ENCODE assay signal across 21 mouse cellular contexts in genomic region chr1:40659017-40659416, GRCm38 (mm10). TPM values are rescaled to one million over a fixed set of nuclear protein-coding genes. Genes with fewer than 3 reads are reported as not detected.
DNase-seq lines count a peak whose midpoint lies in the region; ATAC-seq and TF ChIP-seq lines count a peak whose summit lies in the region.
"Had no signal": no experiment of that assay in that cellular context is flagged by ENCODE, and none has a peak within 500 bp of the region (broad histone marks: within the 10 kb centered on the region; RNA-seq: fewer than 3 reads in every experiment).

No protein-coding gene starts in this region.

- H3K9me3 ChIP-seq in kidney, embryonic 15.5 days (replicated peaks) = no peaks in the 10 kb centered on the region
- no peaks in the 10 kb centered on the region for H3K9me3 ChIP-seq in embryonic facial prominence, embryonic 13.5 days
- H3K9me3 ChIP-seq in hindbrain, embryonic 10.5 days = no peaks in the 10 kb centered on the region; the same call in 1 of the 2 replicates
- H3K9me3 ChIP-seq: hindbrain, embryonic 13.5 days; midbrain, embryonic 13.5 days; neural tube, embryonic 15.5 days had no signal

- H3K4me2 ChIP-seq in kidney, embryonic 15.5 days = peak overlapping the region; percentile 49
- peak overlapping the region; percentile 26; the same call in 1 of the 2 replicates for H3K4me2 ChIP-seq in embryonic facial prominence, embryonic 13.5 days
- H3K4me2 ChIP-seq in myocyte (ENCODE audit: low read depth) = peak overlapping the region; percentile 69
- H3K4me2 ChIP-seq: hindbrain, embryonic 13.5 days; midbrain, embryonic 13.5 days; neural tube, embryonic 15.5 days had no signal

- no peak for TF ChIP-seq CTCF in C2C12 (IDR thresholded peaks at IDR 0.05; ENCODE audit: control insufficient read depth, insufficient read depth, insufficient read length)

- TF ChIP-seq POLR2A in myocyte (IDR thresholded peaks at IDR 0.05; ENCODE audit: insufficient read length, low read depth) = no peak

- H3ac ChIP-seq in C2C12 (ENCODE audit: control insufficient read depth, insufficient read length, low read depth) (peak overlapping the region; percentile 3), myocyte (ENCODE audit: control insufficient read depth, insufficient read length) (no peak overlapping the region)

- H3K79me2 ChIP-seq in C2C12 (ENCODE audit: control insufficient read depth, insufficient read depth) = no peaks in the 10 kb centered on the region
- no peaks in the 10 kb centered on the region for H3K79me2 ChIP-seq in myocyte (ENCODE audit: control insufficient read depth, insufficient read depth)

- no peak for DNase-seq in kidney, postnatal 14 days
- no peak for DNase-seq in hindbrain, embryonic 10.5 days (ENCODE audit: low spot score)
- DNase-seq in cerebellum, postnatal 25 days = no peak
- DNase-seq: adrenal gland, adult 8-10 months; cerebellum, adult 8-10 months; heart, adult 11 months; layer of hippocampus, postnatal 36 days; liver; lung, postnatal 14 days; thymus, postnatal 25 days had no signal

- no peaks in the 10 kb centered on the region for H3K79me3 ChIP-seq in C2C12 (ENCODE audit: low read depth)

- no peak overlapping the region for H3K9ac ChIP-seq in kidney, embryonic 15.5 days
- H3K9ac ChIP-seq in embryonic facial prominence, embryonic 13.5 days = no peak overlapping the region
- H3K9ac ChIP-seq: hindbrain, embryonic 13.5 days; midbrain, embryonic 13.5 days; neural tube, embryonic 15.5 days had no signal

- no peaks in the 10 kb centered on the region for H3K36me3 ChIP-seq in kidney, embryonic 15.5 days
- H3K36me3 ChIP-seq in C2C12 (ENCODE audit: control insufficient read depth, insufficient read depth) (no peaks in the 10 kb centered on the region), myocyte (ENCODE audit: control insufficient read depth, insufficient read depth) (no peaks in the 10 kb centered on the region)
- no peaks in the 10 kb centered on the region for H3K36me3 ChIP-seq in embryonic facial prominence, embryonic 13.5 days
- no peaks in the 10 kb centered on the region for H3K36me3 ChIP-seq in hindbrain, embryonic 10.5 days
- H3K36me3 ChIP-seq: hindbrain, embryonic 13.5 days; midbrain, embryonic 13.5 days; neural tube, embryonic 15.5 days had no signal

- no peak for ATAC-seq in kidney, embryonic 15.5 days (replicated peaks; ENCODE audit: low FRiP score)
- ATAC-seq in embryonic facial prominence, embryonic 13.5 days (ENCODE audit: insufficient number of reproducible peaks, insufficient read depth, low FRiP score, low TSS enrichment, low read depth) = no peak
- ATAC-seq: CD4-positive, CD25-positive, alpha-beta regulatory T cell, adult 4 months; inflammation-experienced regulatory T-cells, adult 6 months; midbrain, embryonic 13.5 days; Patski had no signal

- 0 out of 2 replicates have a peak overlapping the region, but pooled peaks have one; percentile 60 for H3K27ac ChIP-seq in kidney, embryonic 15.5 days
- no peak overlapping the region for H3K27ac ChIP-seq in embryonic facial prominence, embryonic 13.5 days
- H3K27ac ChIP-seq in hindbrain, embryonic 10.5 days = no peak overlapping the region
- H3K27ac ChIP-seq: hindbrain, embryonic 13.5 days; midbrain, embryonic 13.5 days; neural tube, embryonic 15.5 days had no signal

- peaks cover 24% of the 10 kb centered on the region for H3K4me1 ChIP-seq in kidney, embryonic 15.5 days
- H3K4me1 ChIP-seq in embryonic facial prominence, embryonic 13.5 days = peaks cover 17% of the 10 kb centered on the region
- no peaks in the 10 kb centered on the region for H3K4me1 ChIP-seq in hindbrain, embryonic 10.5 days (replicated peaks)
- H3K4me1 ChIP-seq: hindbrain, embryonic 13.5 days; midbrain, embryonic 13.5 days; neural tube, embryonic 15.5 days had no signal

- no peaks in the 10 kb centered on the region for H3K27me3 ChIP-seq in kidney, embryonic 15.5 days
- H3K27me3 ChIP-seq in C2C12 (ENCODE audit: control insufficient read depth, insufficient read depth, insufficient read length) (no peaks in the 10 kb centered on the region), myocyte (ENCODE audit: control insufficient read depth, insufficient read depth, insufficient read length) (no peaks in the 10 kb centered on the region)
- H3K27me3 ChIP-seq in embryonic facial prominence, embryonic 13.5 days = no peaks in the 10 kb centered on the region
- H3K27me3 ChIP-seq in hindbrain, embryonic 10.5 days (ENCODE audit: insufficient read depth, poor library complexity, severe bottlenecking) = no peaks in the 10 kb centered on the region
- H3K27me3 ChIP-seq: hindbrain, embryonic 13.5 days; midbrain, embryonic 13.5 days; neural tube, embryonic 15.5 days had no signal

- H3K4me3 ChIP-seq in kidney, embryonic 15.5 days (replicated peaks) = no peak overlapping the region
- H3K4me3 ChIP-seq in C2C12 (ENCODE audit: insufficient read depth, poor library complexity, severe bottlenecking) (no peak overlapping the region), myocyte (no peak overlapping the region)
- no peak overlapping the region for H3K4me3 ChIP-seq in embryonic facial prominence, embryonic 13.5 days
- H3K4me3 ChIP-seq in hindbrain, embryonic 10.5 days = no peak overlapping the region
- H3K4me3 ChIP-seq: hindbrain, embryonic 13.5 days; midbrain, embryonic 13.5 days; neural tube, embryonic 15.5 days had no signal

- WGBS in kidney, embryonic 15.5 days = 20% methylated on average over 12 of the region's 12 CpGs
- 23% methylated on average over 12 of the region's 12 CpGs for WGBS in embryonic facial prominence, embryonic 13.5 days
- 68% methylated on average over 12 of the region's 12 CpGs for WGBS in hindbrain, embryonic 10.5 days

TF ChIP-seq in C2C12, 6 proteins besides CTCF, POLR2A, EP300 and RAD21:
- TF ChIP-seq CEBPB (IDR thresholded peaks at IDR 0.05; ENCODE audit: low read depth) = no peak
- TF ChIP-seq USF1 (IDR thresholded peaks at IDR 0.05; ENCODE audit: low read depth) = no peak
- no peak for TF ChIP-seq MYOG (IDR thresholded peaks at IDR 0.05; ENCODE audit: control insufficient read depth, extremely low read depth, insufficient read length)
- TF ChIP-seq MYOD1 (IDR thresholded peaks at IDR 0.05; ENCODE audit: control insufficient read depth, insufficient read length, low read depth) = peak; percentile 86

TF ChIP-seq in myocyte, 11 proteins besides CTCF, POLR2A, EP300 and RAD21:
- TF ChIP-seq REST (IDR thresholded peaks at IDR 0.05; ENCODE audit: insufficient read depth, insufficient read length) (no peak), MYOD1 (IDR thresholded peaks at IDR 0.05; ENCODE audit: control insufficient read depth in 1 of 3, insufficient read length in 2 of 3, low read depth in 2 of 3) (peak; percentile 40 to 77 (median 66))

RNA-seq across cellular contexts. Expression of gene Slc9a2, which starts 21.4 kb away (rescaled TPM):
- polyA plus RNA-seq in kidney, embryonic 15.5 days (2015; fragmentation: Nextera tagmentation; extraction: Ambion mirVana) = 1.7 and 2.0 TPM in 2 replicates
- 6.9 TPM for polyA plus RNA-seq in C2C12 (2012; fragmentation: generic; extraction: Trizol)
- 0.89 and 1.2 TPM in 2 replicates for polyA plus RNA-seq in embryonic facial prominence, embryonic 13.5 days (2015; fragmentation: Nextera tagmentation; extraction: Ambion mirVana)
- polyA plus RNA-seq in myocyte (2012; fragmentation: generic; extraction: Trizol) = 2.4 TPM
- polyA plus RNA-seq in hindbrain, embryonic 10.5 days (2016; fragmentation: Nextera tagmentation; extraction: Ambion mirVana) = 0.04 TPM in 1 of 2 replicates, not detected in the other
- polyA plus RNA-seq: CD4-positive, CD25-positive, alpha-beta regulatory T cell, adult 4 months; forebrain, embryonic 11.5 days; hindbrain, embryonic 13.5 days; inflammation-experienced regulatory T-cells, adult 6 months had no signal
